Mouse (Mus musculus): ENCODE measurements around the gene Slc19a2. TPM values are rescaled to one million over a fixed set of nuclear protein-coding genes. Genes with fewer than 3 reads are reported as not detected.

Slc19a2 gene
- polyA plus RNA-seq, 1 experiment from 2014 or later, result 7.1 TPM

DNA sequence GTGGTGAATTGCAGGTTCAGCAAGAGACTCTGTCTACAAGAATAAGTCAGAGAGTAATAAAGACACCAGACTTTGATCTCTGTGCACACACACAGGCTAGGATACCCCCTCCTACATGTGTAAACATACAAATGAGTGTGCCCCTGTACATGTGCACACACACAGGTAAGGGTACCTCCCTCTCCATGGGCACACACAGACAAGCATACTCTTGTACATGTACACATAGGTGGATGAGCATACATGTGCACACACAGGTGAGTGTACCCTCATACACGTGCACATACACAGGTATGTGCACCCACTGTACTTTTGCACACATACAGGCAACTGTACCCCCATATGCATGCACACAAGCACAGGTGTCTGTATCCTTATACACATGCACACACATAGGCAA is 15.4 kb upstream of the Slc19a2 start:
- H3K4me3 ChIP-seq, result no peak overlapping the region
- no peak overlapping the region for H3K27ac ChIP-seq
- H3K4me2 ChIP-seq, result no peak overlapping the region
- ATAC-seq (ENCODE audit: low FRiP score), result no peak
- no peaks in the 10 kb centered on the region for H3K36me3 ChIP-seq
- no peak overlapping the region for H3K9ac ChIP-seq
- no peaks in the 10 kb centered on the region for H3K4me1 ChIP-seq (replicated peaks)
- H3K9me3 ChIP-seq, result no peaks in the 10 kb centered on the region
- H3K27me3 ChIP-seq, result no peaks in the 10 kb centered on the region
- 77% methylated on average over 1 of the region's 1 CpGs for WGBS

DNA sequence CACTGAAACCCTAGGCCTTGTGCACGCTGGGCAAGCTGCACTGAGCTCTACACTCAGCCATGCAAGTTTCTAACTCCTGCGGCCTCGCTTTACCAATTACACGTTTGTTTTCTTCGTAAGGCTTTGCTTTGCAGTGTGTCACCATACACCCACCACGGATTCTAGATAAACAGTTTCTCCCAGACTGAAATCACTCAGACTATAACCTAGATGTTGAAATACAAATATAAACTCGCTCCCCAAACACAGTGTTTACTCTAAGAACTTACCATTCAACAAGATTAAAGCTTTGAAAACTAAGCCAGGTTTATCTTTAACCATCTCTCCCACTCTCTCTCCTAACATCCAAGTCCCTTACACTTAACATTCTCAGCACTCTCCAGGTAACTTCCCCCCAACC is 13.8 kb upstream of the Slc19a2 start:
- no peak for ATAC-seq (ENCODE audit: low FRiP score)
- Histone ChIP-seq H3K4me1 (replicated peaks) (no peaks in the 10 kb centered on the region), H3K9ac (no peak overlapping the region), H3K36me3 (no peaks in the 10 kb centered on the region), H3K27me3 (no peaks in the 10 kb centered on the region), H3K4me2 (no peak overlapping the region), H3K27ac (no peak overlapping the region), H3K4me3 (no peak overlapping the region), H3K9me3 (no peaks in the 10 kb centered on the region)
- 67% methylated on average over 7 of the region's 7 CpGs for WGBS

DNA sequence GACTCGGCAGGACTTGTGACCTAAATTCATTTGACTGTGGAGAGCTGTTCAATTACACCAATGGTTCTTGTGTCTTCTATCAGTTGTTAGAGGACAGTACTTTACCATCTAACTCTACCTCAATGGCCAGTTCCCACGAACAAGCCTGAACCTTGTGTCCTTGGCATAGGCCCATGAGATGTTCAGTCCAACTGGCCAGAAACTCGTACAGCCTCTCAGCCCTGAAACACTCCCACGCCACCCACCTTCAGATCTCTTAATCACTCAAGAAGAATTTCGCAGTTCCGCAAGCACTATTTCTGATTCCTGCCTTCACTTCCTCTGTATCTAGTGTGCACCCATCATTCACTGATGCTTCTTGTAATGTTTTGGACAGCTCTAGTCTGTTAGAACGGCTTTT is 12.8 kb upstream of the Slc19a2 start:
- no peaks in the 10 kb centered on the region for H3K4me1 ChIP-seq (replicated peaks)
- no peak overlapping the region for H3K4me3 ChIP-seq
- no peaks in the 10 kb centered on the region for H3K27me3 ChIP-seq
- no peak for ATAC-seq (ENCODE audit: low FRiP score)
- no peaks in the 10 kb centered on the region for H3K36me3 ChIP-seq
- no peak overlapping the region for H3K27ac ChIP-seq
- no peak overlapping the region for H3K9ac ChIP-seq
- H3K9me3 ChIP-seq, result no peaks in the 10 kb centered on the region
- 74% methylated on average over 7 of the region's 7 CpGs for WGBS
- no peak overlapping the region for H3K4me2 ChIP-seq

DNA sequence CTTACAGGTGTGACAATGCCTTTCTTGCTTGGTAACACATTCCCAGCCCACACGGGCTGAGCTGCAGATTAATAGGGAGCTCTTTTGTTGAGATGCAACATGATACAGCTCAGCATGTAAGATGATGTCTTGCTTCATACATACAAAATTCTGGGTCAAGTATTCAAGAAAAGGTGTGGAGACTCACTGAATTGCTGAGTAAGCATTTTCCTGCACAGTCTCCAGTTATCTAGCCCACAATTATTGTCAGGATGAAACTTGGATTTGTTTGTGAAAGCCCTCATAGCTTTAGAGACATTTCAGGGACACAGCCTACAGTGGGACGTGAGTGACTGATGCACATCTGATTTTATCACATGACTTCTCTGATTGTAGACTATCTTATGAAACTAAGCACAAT is 7.4 kb upstream of the Slc19a2 start:
- no peaks in the 10 kb centered on the region for H3K4me1 ChIP-seq (replicated peaks)
- no peaks in the 10 kb centered on the region for H3K27me3 ChIP-seq
- no peak overlapping the region for H3K9ac ChIP-seq
- H3K4me3 ChIP-seq, result no peak overlapping the region
- no peak overlapping the region for H3K4me2 ChIP-seq
- H3K9me3 ChIP-seq, result no peaks in the 10 kb centered on the region
- 83% methylated on average over 2 of the region's 2 CpGs for WGBS
- H3K36me3 ChIP-seq, result no peaks in the 10 kb centered on the region
- ATAC-seq (ENCODE audit: low FRiP score), result no peak
- H3K27ac ChIP-seq, result no peak overlapping the region

DNA sequence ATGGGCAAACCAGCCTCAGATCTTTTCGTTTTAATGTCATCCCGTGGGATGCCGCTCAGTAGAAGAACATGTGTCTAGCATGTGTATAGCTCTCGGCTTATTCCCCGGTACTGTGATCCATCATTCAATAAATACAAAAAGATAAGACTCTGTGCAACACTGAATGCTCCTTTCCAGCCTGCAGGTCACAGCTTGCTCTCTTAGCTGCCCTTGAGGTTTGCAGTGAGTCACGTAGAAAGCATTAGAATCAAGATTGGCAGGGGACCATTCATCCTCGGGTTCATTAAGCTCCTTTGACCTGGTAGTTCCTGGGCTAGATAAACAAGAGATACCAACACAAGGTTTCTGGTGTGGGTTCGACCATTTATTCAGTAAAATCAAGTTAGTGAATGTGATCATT is 6.0 kb upstream of the Slc19a2 start:
- Histone ChIP-seq H3K9me3 (no peaks in the 10 kb centered on the region), H3K4me3 (no peak overlapping the region), H3K27me3 (no peaks in the 10 kb centered on the region), H3K4me2 (no peak overlapping the region), H3K9ac (no peak overlapping the region), H3K27ac (no peak overlapping the region), H3K4me1 (replicated peaks) (peaks cover 5% of the 10 kb centered on the region), H3K36me3 (no peaks in the 10 kb centered on the region)
- WGBS, result 70% methylated on average over 8 of the region's 8 CpGs
- ATAC-seq (ENCODE audit: low FRiP score), result no peak

DNA sequence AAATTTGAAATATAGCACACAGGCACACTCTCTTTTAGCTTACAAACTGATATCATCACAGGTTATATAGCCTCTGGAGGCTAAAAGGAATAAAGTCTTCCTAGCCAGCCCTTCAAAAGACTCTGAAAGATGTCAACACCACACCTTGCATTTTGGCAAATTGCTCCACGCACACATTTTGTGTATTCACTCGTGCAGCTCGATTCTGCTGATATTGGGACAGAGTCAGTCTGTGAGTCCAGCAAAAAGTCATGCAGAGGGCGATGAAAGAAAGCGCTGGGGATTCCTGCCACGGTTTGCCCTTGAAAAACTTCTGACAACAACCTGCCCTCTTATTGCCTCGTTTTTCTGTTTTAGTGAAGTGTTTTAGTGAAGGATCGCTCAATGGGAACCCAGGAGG is 1.4 kb upstream of the Slc19a2 start:
- ATAC-seq (ENCODE audit: low FRiP score), result no peak
- H3K4me3 ChIP-seq, result 0 out of 2 replicates have a peak overlapping the region, but pooled peaks have one; percentile 74
- peaks cover 12% of the 10 kb centered on the region; the same call in 1 of the 2 replicates for H3K27me3 ChIP-seq
- WGBS, result 34% methylated on average over 8 of the region's 8 CpGs
- H3K36me3 ChIP-seq, result no peaks in the 10 kb centered on the region
- H3K9ac ChIP-seq, result peak overlapping the region; percentile 71
- peaks cover 26% of the 10 kb centered on the region for H3K4me1 ChIP-seq (replicated peaks)
- H3K9me3 ChIP-seq, result no peaks in the 10 kb centered on the region
- H3K27ac ChIP-seq, result no peak overlapping the region
- H3K4me2 ChIP-seq, result peak overlapping the region; percentile 76

DNA sequence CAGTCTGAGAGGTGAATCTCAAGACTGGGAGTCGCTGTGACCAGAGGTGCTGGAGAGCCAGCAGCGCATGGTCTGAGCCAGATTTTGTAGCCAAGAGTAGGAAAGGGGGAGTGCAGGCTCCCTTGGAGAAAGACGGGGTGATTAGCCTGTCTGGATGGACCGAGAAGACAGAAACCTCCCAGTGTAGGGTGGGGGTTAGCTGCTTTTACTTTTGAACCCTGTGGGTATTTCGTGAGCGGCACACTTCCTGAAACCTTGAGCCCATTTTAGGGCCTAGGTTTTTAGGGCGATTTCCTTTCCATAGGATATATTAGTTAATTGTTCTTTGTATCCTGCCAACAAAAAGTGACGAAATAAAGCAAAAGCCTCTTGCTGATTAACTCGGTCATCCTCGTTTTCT is 875 bp upstream of the Slc19a2 start:
- peaks cover 12% of the 10 kb centered on the region; the same call in 1 of the 2 replicates for H3K27me3 ChIP-seq
- H3K4me2 ChIP-seq, result peak overlapping the region; percentile 76
- no peaks in the 10 kb centered on the region for H3K9me3 ChIP-seq
- H3K27ac ChIP-seq, result no peak overlapping the region
- H3K4me3 ChIP-seq, result peak overlapping the region; percentile 74
- WGBS, result 6% methylated on average over 10 of the region's 10 CpGs
- ATAC-seq (ENCODE audit: low FRiP score), result no peak
- H3K4me1 ChIP-seq (replicated peaks), result peaks cover 26% of the 10 kb centered on the region
- peak overlapping the region; percentile 71 for H3K9ac ChIP-seq
- H3K36me3 ChIP-seq, result no peaks in the 10 kb centered on the region

DNA sequence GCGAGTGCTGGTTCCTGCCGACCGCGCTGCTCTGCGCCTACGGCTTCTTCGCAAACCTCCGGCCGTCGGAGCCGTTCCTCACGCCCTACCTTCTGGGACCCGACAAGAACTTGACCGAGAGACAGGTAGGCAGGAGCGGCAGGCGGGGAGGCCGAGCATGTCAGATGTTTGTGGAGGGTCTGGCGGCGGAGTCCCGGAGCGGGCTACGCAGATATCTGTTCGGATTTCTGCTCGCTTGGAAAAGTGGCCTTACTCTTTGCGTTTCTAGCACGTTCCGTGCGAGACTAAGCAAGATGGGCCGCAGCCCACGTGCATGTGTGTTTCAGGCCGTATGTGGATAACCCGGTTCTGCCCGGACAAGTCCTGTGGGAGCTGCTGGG is 476 bp downstream of the Slc19a2 start:
- peak overlapping the region; percentile 74 for H3K27ac ChIP-seq
- ATAC-seq (ENCODE audit: low FRiP score), result peak; percentile 23
- under 1% methylated on average over 33 of the region's 33 CpGs for WGBS

DNA sequence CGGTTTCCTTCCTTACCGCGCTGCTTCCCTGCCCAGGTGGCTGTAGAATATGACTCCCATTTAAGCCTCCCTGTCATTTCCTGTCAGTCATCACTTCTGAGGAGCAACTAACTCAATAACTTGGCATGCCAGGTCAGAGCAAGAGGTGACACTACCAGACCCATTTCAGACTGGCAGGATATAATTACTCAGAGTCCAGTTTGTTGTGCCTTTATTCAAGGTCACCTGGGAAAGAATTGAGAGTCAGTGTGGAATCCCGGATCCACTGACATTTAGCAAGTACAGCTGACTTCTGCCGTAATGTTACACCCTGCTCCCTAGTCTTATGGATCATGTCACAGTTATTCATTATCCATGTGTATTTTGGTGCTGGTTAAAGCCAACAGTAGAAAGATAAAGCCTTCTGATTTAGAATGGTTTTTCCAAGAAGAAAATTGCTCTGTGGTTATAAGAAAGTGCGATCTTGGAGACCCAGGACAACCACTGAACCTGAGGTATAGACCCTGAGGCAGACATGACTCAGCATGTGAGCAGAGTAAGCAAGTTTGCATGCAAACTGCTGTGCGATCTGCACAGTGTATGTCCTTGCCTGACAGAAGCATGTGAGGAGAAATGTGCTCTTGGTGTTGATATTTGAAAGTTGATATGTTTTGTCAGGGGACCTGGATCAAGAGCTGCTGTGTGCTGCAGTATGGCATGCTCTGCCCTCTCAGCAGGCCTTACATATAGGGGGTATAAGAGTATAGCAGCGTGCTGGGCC is 1.7 kb downstream of the Slc19a2 start:
- Histone ChIP-seq H3K9me3 (no peaks in the 10 kb centered on the region), H3K27me3 (peaks cover 12% of the 10 kb centered on the region; the same call in 1 of the 2 replicates), H3K9ac (peak overlapping the region; percentile 78; the same call in 1 of the 2 replicates), H3K4me3 (peak overlapping the region; percentile 74), H3K27ac (no peak overlapping the region), H3K36me3 (no peaks in the 10 kb centered on the region), H3K4me2 (peak overlapping the region; percentile 76), H3K4me1 (replicated peaks) (peaks cover 26% of the 10 kb centered on the region)
- WGBS, result 68% methylated on average over 8 of the region's 8 CpGs
- no peak for ATAC-seq (ENCODE audit: low FRiP score)

More for the DNA sequence above, 476 bp downstream of the Slc19a2 start:
- Histone ChIP-seq H3K9ac (peak overlapping the region; percentile 78), H3K36me3 (no peaks in the 10 kb centered on the region), H3K4me2 (peak overlapping the region; percentile 76), H3K27me3 (peaks cover 12% of the 10 kb centered on the region; the same call in 1 of the 2 replicates), H3K9me3 (no peaks in the 10 kb centered on the region), H3K4me1 (replicated peaks) (peaks cover 26% of the 10 kb centered on the region), H3K4me3 (peak overlapping the region; percentile 74)

DNA sequence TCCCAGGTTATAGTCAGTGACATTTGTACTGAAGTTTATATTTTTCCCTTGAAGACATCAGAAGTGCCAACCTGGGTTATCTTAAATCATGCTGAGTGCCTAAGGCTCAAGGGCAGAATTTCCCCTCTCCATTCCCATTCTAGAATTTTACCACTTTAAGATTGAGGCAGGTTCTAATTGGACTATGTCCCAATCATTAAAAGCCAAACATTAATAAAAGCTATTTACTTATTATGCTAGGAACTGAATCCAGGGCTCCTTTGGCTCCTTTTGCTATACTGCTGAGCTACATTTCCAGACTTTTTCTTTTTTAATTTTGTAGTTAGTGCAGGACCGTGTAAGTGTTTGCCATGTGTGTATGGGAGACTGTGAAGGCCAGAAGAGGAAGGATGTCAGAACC is 2.6 kb downstream of the Slc19a2 start:
- WGBS, result 95% methylated on average over 1 of the region's 1 CpGs
- H3K9me3 ChIP-seq, result no peaks in the 10 kb centered on the region
- no peak overlapping the region for H3K27ac ChIP-seq
- no peak overlapping the region for H3K4me3 ChIP-seq
- H3K4me2 ChIP-seq, result no peak overlapping the region
- peaks cover 12% of the 10 kb centered on the region; the same call in 1 of the 2 replicates for H3K27me3 ChIP-seq
- no peak overlapping the region for H3K9ac ChIP-seq
- no peak for ATAC-seq (ENCODE audit: low FRiP score)
- H3K36me3 ChIP-seq, result no peaks in the 10 kb centered on the region
- H3K4me1 ChIP-seq (replicated peaks), result peaks cover 26% of the 10 kb centered on the region

DNA sequence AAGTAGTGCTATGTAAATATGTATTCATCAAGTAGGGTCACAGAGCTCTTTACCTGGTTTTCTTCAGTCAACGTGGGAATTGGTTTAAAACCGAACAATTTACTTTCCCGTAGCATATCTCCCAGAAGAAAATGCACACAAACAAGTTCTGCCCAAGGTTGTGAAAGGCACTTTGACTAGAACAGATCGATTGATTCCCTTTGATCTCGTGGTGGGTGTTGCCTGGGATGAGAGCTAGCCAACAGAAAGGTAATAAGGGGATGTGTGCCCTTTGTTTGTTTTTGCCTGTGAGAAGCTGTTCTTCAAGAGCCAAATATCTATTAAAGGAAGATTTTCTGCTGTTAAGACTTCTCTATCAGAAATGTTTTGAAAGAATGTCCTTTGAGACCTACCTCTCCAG is 3.7 kb downstream of the Slc19a2 start:
- Histone ChIP-seq H3K9me3 (no peaks in the 10 kb centered on the region), H3K4me1 (replicated peaks) (peaks cover 24% of the 10 kb centered on the region), H3K36me3 (peaks cover 7% of the 10 kb centered on the region), H3K4me3 (no peak overlapping the region), H3K27me3 (peaks cover 12% of the 10 kb centered on the region; the same call in 1 of the 2 replicates), H3K4me2 (no peak overlapping the region), H3K27ac (no peak overlapping the region), H3K9ac (no peak overlapping the region)
- ATAC-seq (ENCODE audit: low FRiP score), result no peak
- 84% methylated on average over 5 of the region's 5 CpGs for WGBS

DNA sequence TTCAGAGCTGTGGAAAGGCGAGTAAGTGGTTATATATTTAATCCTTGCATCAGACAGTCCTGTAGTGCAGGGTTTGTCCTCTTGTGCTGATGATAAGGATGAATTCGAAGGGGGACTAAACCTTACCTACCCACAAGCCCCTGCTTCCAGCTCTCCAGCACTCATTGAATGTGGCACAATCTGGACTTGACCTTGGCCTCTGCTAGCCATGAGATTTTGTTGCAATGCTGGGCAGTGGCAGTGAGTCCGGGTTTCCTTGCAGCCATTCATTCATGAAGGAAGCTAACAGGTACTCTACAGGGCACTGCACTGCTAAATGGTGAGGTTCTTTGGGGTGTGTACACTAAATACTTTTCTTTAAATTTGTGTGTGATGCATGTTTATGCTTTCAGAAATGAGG is 6.0 kb downstream of the Slc19a2 start:
- Histone ChIP-seq H3K9ac (no peak overlapping the region), H3K4me3 (no peak overlapping the region), H3K9me3 (no peaks in the 10 kb centered on the region), H3K27ac (no peak overlapping the region), H3K36me3 (peaks cover 7% of the 10 kb centered on the region), H3K27me3 (peaks cover 11% of the 10 kb centered on the region; the same call in 1 of the 2 replicates), H3K4me2 (no peak overlapping the region), H3K4me1 (replicated peaks) (peaks cover 12% of the 10 kb centered on the region)
- WGBS, result 87% methylated on average over 3 of the region's 3 CpGs
- no peak for ATAC-seq (ENCODE audit: low FRiP score)
